In the genomic region with DNA sequence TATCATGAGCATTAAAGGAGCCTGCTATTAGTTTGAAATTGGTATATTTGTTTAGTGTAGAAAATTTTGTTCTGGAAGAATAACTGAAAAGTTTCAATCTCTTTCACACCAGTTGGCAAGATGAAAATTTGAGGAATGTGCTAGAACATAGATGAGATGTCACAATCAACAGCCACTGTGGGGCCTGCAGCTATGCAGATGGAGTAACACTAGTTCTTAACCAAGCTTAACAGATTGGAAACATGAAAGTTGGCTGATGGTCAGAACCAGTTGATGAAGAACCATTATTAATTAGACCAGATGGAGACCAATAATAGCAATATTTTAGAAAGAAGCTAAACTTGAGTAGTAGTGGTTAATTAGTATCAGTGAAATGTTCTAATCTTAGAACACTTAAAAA, we compare ENCODE assay signal across 12 mouse cellular contexts.
DNase-seq lines count a peak whose midpoint lies in the region.
"Had no signal": no experiment of that assay in that cellular context is flagged by ENCODE, and none has a peak within 500 bp of the region (broad histone marks: within the 10 kb centered on the region; RNA-seq: fewer than 3 reads in every experiment).

No protein-coding gene starts in this region.

- DNase-seq in layer of hippocampus, adult 11-12 months (ENCODE audit: low spot score): peak; percentile 45
- no peak for DNase-seq in layer of hippocampus, postnatal 10 days (ENCODE audit: low spot score in 2 of 2)
- DNase-seq in brain, adult 2 months (ENCODE audit: low read depth, low spot score): peak; percentile 42
- DNase-seq in layer of hippocampus, adult 9-10 months (ENCODE audit: low spot score): peak; percentile 42
- no peak for DNase-seq in adrenal gland, adult 8-10 months
- no peak for DNase-seq in ovary, postnatal 10 days (ENCODE audit: low spot score)
- DNase-seq: adrenal gland, postnatal 14 days; cerebellum, adult 18-20 months; cerebellum, postnatal 14 days; gastrocnemius, postnatal 36 days; heart, adult 11 months; heart, postnatal 10 days had no signal

Comparison
In these comparisons a context has a peak if more than half of its experiments do, and no peak if none do; other contexts are left out.
1. DNase-seq: peak in layer of hippocampus, adult 11-12 months (single experiment), brain, adult 2 months (single experiment) and layer of hippocampus, adult 9-10 months (single experiment); none in layer of hippocampus, postnatal 10 days (0 of 2), adrenal gland, adult 8-10 months (single experiment) and ovary, postnatal 10 days (single experiment).